Mouse (Mus musculus): ENCODE results near the gene Gm3259.
"Not testable (repeated sequence)": the region's sequence is repeated elsewhere in the genome, so short reads cannot be mapped to it uniquely, and the experiment has no call there.

Gene Gm3259

GRCm38 (mm10) chr5:95305611-95306010, at the start of gene Gm3259:
Gene Gm3259 (plus strand): TSS chr5:95305911.
- not testable (repeated sequence) for DNase-seq

DNA sequence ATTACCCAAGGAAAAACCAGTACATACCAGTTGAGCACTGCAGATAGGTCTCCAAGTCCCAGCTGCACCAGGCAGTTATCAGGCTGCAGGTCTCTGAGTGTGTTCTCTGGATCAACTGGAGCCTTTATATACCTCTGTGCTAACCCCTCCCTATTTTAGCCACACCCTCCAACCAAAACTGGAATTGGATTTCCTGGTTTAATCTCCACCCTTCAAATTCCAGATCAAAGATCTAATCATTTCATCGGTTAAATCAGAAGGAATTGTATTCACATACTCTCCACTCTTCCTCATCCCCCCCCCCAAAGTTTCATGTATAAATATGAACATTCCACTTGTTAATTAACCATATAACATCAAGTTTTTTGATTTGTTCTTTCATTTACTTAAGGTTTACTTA, 33.0 kb upstream of the Gm3259 start, which contains the start of gene Gm10424:
TSS of gene Gm10424 (minus strand) at position 101 of the 400 bp plus-strand sequence.
- not testable (repeated sequence) for DNase-seq
